Mouse (Mus musculus) neural tube, embryonic 12.5 days (tissue): Measurements from ENCODE around the gene Rnf26. TPM values are rescaled to one million over a fixed set of nuclear protein-coding genes. Genes with fewer than 3 reads are reported as not detected.

ENCODE experiments used
- polyA plus RNA-seq: library from polyadenylated mRNA; unstranded; fragments of >200 nt; fragmentation: Nextera tagmentation; extraction: Ambion mirVana; gene quantifications from 2 replicates; pipeline ENCODE4 v1.2.1, GENCODE M21; 2016

Rnf26 gene
- polyA plus RNA-seq, 1 experiment from 2014 or later: 59.2 TPM

Other genes with a start within 250 kb of the Rnf26 start
- 0.33 and 0.91 TPM in 2 replicates for gene Thy1, start 70.1 kb downstream of the Rnf26 start, polyA plus RNA-seq
- 9.1 and 9.3 TPM in 2 replicates for gene Usp2, start 46.5 kb downstream of the Rnf26 start, polyA plus RNA-seq
- gene Mfrp, start 11.8 kb downstream of the Rnf26 start, polyA plus RNA-seq: 0.18 TPM in 1 of 2 replicates, not detected in the other
- 0.43 and 0.74 TPM in 2 replicates for gene C1qtnf5, start 6.3 kb downstream of the Rnf26 start, polyA plus RNA-seq
- gene Gm49380, start within 50 bp of the Rnf26 start, polyA plus RNA-seq: 0.18 and 0.51 TPM in 2 replicates
- 19.2 and 19.4 TPM in 2 replicates for gene Mcam, start 21.0 kb upstream of the Rnf26 start, polyA plus RNA-seq
- gene Cbl, start 120.5 kb upstream of the Rnf26 start, polyA plus RNA-seq: 22.1 and 25.5 TPM in 2 replicates
- gene Ccdc153, start 127.2 kb upstream of the Rnf26 start, polyA plus RNA-seq: not detected in 2 replicates
- gene Pdzd3, start 138.0 kb upstream of the Rnf26 start, polyA plus RNA-seq: 0.09 and 0.14 TPM in 2 replicates
- gene Nlrx1, start 155.1 kb upstream of the Rnf26 start, polyA plus RNA-seq: 3.7 and 3.8 TPM in 2 replicates
- gene Abcg4, start 175.1 kb upstream of the Rnf26 start, polyA plus RNA-seq: 12.2 and 13.8 TPM in 2 replicates
- 31.2 and 33.5 TPM in 2 replicates for gene Hinfp, start 192.2 kb upstream of the Rnf26 start, polyA plus RNA-seq
- gene C2cd2l, start 206.8 kb upstream of the Rnf26 start, polyA plus RNA-seq: 25.3 and 26.9 TPM in 2 replicates
- 34.6 and 39.1 TPM in 2 replicates for gene Dpagt1, start 212.5 kb upstream of the Rnf26 start, polyA plus RNA-seq
- gene H2afx, start 221.2 kb upstream of the Rnf26 start, polyA plus RNA-seq: 281 and 302 TPM in 2 replicates
- 92.8 and 95.0 TPM in 2 replicates for gene Hmbs, start 230.7 kb upstream of the Rnf26 start, polyA plus RNA-seq
- gene Vps11, start 248.2 kb upstream of the Rnf26 start, polyA plus RNA-seq: 36.9 and 37.8 TPM in 2 replicates